Mouse (Mus musculus) lung, adult 2 months (tissue): ENCODE results near the gene Card11.

ENCODE experiments used
- CTCF ChIP-seq: fragments of 200-500 bp; IDR thresholded peaks from 2 replicates; pipeline ENCODE4 v1.5.1; 2011; ENCODE audit warnings: mild to moderate bottlenecking, low read length, control low read depth; ENCODE audit not compliant: insufficient read depth
- POLR2A ChIP-seq: fragments of 200-500 bp; IDR thresholded peaks from 2 replicates; pipeline ENCODE4 v1.6.1; 2011; ENCODE audit warnings: low read depth, mild to moderate bottlenecking, control low read depth, low read length, borderline replicate concordance; ENCODE audit errors: extremely low read depth

DNA sequence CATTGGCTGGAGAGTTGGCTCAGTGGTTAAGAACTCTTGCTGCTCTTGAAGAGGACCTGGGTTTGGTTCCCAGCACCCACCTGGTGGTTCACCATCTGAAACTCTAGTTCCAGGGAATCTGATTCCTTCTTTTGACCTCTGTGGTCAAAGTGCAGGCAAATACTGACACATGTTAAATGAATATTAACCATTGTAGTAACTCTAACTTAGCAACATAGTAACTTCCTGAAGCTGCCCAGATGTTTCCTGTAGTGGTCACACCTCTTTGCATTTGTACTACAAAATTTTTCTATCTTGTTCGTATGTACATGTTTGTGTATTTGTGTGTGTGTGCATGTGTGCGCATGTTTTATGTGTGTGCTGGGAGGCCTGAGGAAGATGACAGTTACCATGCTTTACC is 20.3 kb downstream of the Card11 start:
- TF ChIP-seq CTCF, result no peak
- TF ChIP-seq POLR2A, result no peak
